Mouse (Mus musculus) heart, embryonic 14.5 days (tissue): ENCODE measurements around the gene Top3b. TPM values are rescaled to one million over a fixed set of nuclear protein-coding genes. Genes with fewer than 3 reads are reported as not detected.

Experiments used
- ATAC-seq: fragments of 200-750 bp; cut with Nextera tagmentation; 2 replicates; pipeline ENCODE4 v1.8.0; 2017; ENCODE audit warnings: low read depth, moderate TSS enrichment; ENCODE audit not compliant: insufficient number of reproducible peaks, insufficient read depth, low FRiP score
- H3K27ac ChIP-seq, 2 experiments: fragments of 200-500 bp in 1 of 2; fragments of 300-500 bp in 1 of 2; sonication (generic) in 1 of 2; replicated peaks in 1 of 2; 2 replicates each; pipeline ENCODE4 v1.5.1; 2012 to 2014; ENCODE audit warnings: low read depth in 2 of 2, low read length in 2 of 2, control low read depth in 1 of 2, mild to moderate bottlenecking in 1 of 2, mixed read lengths in 1 of 2; ENCODE audit not compliant: control insufficient read depth in 1 of 2, insufficient read depth in 1 of 2
- H3K27me3 ChIP-seq: fragments of 300-500 bp; sonication (generic); 2 replicates; pipeline ENCODE4 v1.6.1; 2014; ENCODE audit warnings: mild to moderate bottlenecking, low read length, control low read depth; ENCODE audit not compliant: control insufficient read depth, insufficient read depth
- H3K36me3 ChIP-seq: fragments of 300-500 bp; sonication (generic); 2 replicates; pipeline ENCODE4 v1.6.1; 2014; ENCODE audit warnings: mild to moderate bottlenecking, control low read depth, low read length, mixed read lengths; ENCODE audit not compliant: control insufficient read depth, insufficient read depth
- H3K4me1 ChIP-seq, 2 experiments: fragments of 200-500 bp in 1 of 2; fragments of 300-500 bp in 1 of 2; sonication (generic) in 1 of 2; 2 replicates each; pipeline ENCODE4 v1.6.1; 2012 to 2014; ENCODE audit warnings: low read length in 2 of 2, control low read depth in 1 of 2, mixed read lengths in 1 of 2; ENCODE audit not compliant: control insufficient read depth in 2 of 2, insufficient read depth in 2 of 2
- H3K4me2 ChIP-seq: fragments of 300-500 bp; sonication (generic); 2 replicates; pipeline ENCODE4 v1.6.1; 2014; ENCODE audit warnings: mild to moderate bottlenecking, low read length
- H3K4me3 ChIP-seq, 2 experiments: fragments of 200-500 bp in 1 of 2; fragments of 300-500 bp in 1 of 2; sonication (generic) in 1 of 2; 2 replicates each; pipeline ENCODE4 v1.5.1; 2012 to 2014; ENCODE audit warnings: low read length in 2 of 2, mild to moderate bottlenecking in 2 of 2, control low read depth in 1 of 2, low read depth in 1 of 2, moderate library complexity in 1 of 2; ENCODE audit not compliant: control insufficient read depth in 1 of 2, insufficient read depth in 1 of 2
- H3K9ac ChIP-seq: fragments of 300-500 bp; sonication (generic); 2 replicates; pipeline ENCODE4 v1.6.1; 2014; ENCODE audit warnings: mild to moderate bottlenecking, low read length
- H3K9me3 ChIP-seq: fragments of 300-500 bp; sonication (generic); 2 replicates; pipeline ENCODE4 v1.6.1; 2016; ENCODE audit warnings: low read length, control low read depth; ENCODE audit not compliant: control insufficient read depth
- WGBS: fragments of 180-500 bp; shearing (Covaris S2); extraction: QIAGEN DNeasy Blood & Tissue Kit; methylation state at CpG from one replicate; pipeline ENCODE4 v1.1.7; 2014; 5-methylcytosine and 5-hydroxymethylcytosine counted together
- polyA plus RNA-seq: library from polyadenylated mRNA; unstranded; fragments of >200 nt; fragmentation: Nextera tagmentation; extraction: Ambion mirVana; gene quantifications from 2 replicates; pipeline ENCODE4 v1.2.1, GENCODE M21; 2014

Gene Top3b
- 47.5 and 51.3 TPM in 2 replicates for polyA plus RNA-seq

DNA sequence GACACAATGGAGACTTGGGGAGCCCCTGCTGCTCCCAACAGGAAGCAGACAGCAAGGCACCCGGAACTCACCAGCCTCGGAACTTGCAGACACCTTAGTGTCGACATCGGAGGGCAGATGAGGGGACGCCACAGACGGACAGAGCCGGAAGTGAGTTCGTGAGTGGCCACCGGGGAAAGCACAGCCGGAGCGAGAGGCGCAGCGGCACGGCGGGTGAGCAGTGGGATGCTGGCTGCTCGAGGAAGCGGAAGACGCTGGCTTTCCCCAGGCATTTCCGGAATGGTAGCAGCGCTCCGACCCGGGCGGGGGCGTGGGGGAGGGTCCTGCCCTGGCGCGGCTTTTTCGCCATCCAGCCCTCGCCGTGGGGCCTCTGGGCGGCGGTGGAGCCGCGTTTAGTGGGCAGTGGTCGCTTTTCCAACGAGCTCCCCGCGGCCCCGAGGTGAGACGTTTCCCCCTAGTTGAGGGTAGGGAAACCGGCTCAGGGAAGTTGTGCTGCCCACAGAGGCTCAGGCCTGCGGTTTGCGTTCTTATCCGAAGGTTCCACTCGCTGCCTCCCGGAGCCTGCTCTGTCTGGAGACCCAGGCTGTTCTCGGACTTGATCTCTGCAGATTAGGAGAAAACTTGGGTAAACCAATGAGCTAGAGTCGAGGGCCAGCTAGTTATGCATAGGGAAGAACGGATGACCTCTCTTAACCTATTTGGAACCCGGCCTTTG, at the start of gene Top3b, which contains the start of gene Vpreb1:
Gene Top3b, plus strand, starts transcription at position 120 of the 715 bp plus-strand sequence.
Gene Vpreb1, minus strand, starts transcription at position 227 of the 715 bp plus-strand sequence.
- H3K9me3 ChIP-seq, result no peaks in the 10 kb centered on the region
- peak within 1 kb of the TSS; percentile 75 to 100 for H3K4me3 ChIP-seq
- peaks cover 0 to 13% of the 10 kb centered on the region in 2 experiments; a peak in 3 of 4 replicates for H3K4me1 ChIP-seq
- no peaks in the 10 kb centered on the region for H3K27me3 ChIP-seq
- ATAC-seq, result peak; percentile 95
- peaks cover 10% of the 10 kb centered on the region for H3K36me3 ChIP-seq
- H3K9ac ChIP-seq, result peak within 1 kb of the TSS; percentile 85
- H3K27ac ChIP-seq, result peak within 1 kb of the TSS; percentile 96 to 99
- WGBS, result under 1% methylated on average over 49 of the region's 49 CpGs
- peak within 1 kb of the TSS; percentile 81 for H3K4me2 ChIP-seq

- H3K9ac ChIP-seq, result no peak overlapping the region
- peaks cover 5% of the 10 kb centered on the region in 2 experiments; a peak in 3 of 4 replicates for H3K4me1 ChIP-seq
- H3K36me3 ChIP-seq, result no peaks in the 10 kb centered on the region
- WGBS, result 49% methylated on average over 5 of the region's 5 CpGs
- ATAC-seq, result no peak
- H3K9me3 ChIP-seq, result no peaks in the 10 kb centered on the region
- no peaks in the 10 kb centered on the region for H3K27me3 ChIP-seq
- no peak overlapping the region for H3K4me2 ChIP-seq
- H3K4me3 ChIP-seq, result no peak overlapping the region
- H3K27ac ChIP-seq, result no peak overlapping the region
These were observed 45.1 kb upstream of the Top3b start for GRCm38 (mm10) chr16:16825476-16825875.

DNA sequence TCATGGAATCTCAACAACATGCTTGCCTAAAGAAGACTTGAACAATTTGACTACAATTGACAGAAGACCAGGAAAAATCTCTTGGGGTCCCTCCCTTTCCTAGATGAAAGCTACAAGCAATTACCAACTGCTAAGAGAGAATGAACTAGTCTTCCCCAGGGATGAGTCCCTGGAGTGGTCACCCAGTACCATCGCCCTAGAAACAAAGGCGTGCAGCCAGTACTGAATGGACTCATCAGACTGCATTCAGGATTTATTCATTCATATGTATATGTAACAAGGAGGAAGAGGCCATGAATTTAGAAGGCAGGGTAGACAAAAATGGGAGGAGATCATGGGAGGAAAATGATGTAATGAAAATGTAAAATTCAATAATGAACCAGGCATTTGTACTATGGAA, 44.3 kb upstream of the Top3b start:
- WGBS, result 89% methylated on average over 2 of the region's 2 CpGs
- no peak for ATAC-seq
- no peak overlapping the region for H3K27ac ChIP-seq
- H3K4me1 ChIP-seq, result peaks cover 5% of the 10 kb centered on the region in 2 experiments; a peak in 3 of 4 replicates
- H3K36me3 ChIP-seq, result no peaks in the 10 kb centered on the region
- H3K4me3 ChIP-seq, result no peak overlapping the region
- H3K9ac ChIP-seq, result no peak overlapping the region
- H3K9me3 ChIP-seq, result no peaks in the 10 kb centered on the region
- no peak overlapping the region for H3K4me2 ChIP-seq
- no peaks in the 10 kb centered on the region for H3K27me3 ChIP-seq

DNA sequence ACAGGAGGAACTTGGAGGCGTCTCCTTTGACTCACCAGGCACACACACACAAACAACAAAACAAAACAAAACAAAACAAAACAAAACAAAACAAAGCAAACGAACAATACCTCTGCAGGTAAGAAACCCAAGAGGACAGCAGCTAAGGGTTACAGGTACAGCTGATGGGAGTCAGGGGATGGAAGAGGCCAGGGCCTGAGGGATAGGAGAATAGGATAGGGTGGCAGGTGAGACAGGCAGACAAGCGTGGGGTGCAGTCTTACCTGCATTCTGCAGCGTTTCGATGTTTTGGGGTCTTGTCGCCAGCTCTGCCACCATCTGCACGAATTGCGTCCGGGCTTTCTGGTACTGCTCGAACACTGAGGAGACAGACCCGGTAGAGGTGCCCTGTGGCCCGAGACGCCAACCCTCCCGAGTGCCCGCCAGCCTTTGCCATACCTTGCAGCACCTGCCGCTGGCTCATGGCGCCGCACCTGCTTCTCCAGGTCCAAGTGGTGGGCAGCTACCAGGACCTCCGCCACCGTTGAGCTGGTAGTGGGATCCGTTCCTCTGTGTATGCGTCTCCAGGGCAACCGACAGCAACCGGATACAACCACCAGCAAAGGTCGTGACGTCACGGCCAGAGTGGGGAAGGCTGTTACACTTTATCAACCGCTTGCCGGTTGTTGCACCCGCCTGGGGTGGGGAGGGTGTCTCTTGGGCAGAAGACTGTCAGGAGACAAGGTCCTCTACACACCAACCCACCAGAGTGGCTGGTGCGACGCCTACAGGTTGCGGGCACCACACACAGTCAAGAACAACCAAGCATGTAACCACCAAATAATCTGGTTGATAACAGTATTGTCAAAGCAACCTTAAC, 41.5 kb upstream of the Top3b start, which contains the start of gene Spag6l:
Gene Spag6l, minus strand, starts transcription at position 700 of the 859 bp plus-strand sequence.
- H3K27ac ChIP-seq, result no peak within 1 kb of the TSS
- H3K36me3 ChIP-seq, result no peaks in the 10 kb centered on the region
- peaks cover 5% of the 10 kb centered on the region in 2 experiments; a peak in 3 of 4 replicates for H3K4me1 ChIP-seq
- H3K27me3 ChIP-seq, result no peaks in the 10 kb centered on the region
- no peaks in the 10 kb centered on the region for H3K9me3 ChIP-seq
- ATAC-seq, result peak; percentile 47; the same call in 1 of the 2 replicates
- WGBS, result 10% methylated on average over 33 of the region's 33 CpGs
- H3K4me3 ChIP-seq, result peak within 1 kb of the TSS; percentile 45 to 49
- H3K9ac ChIP-seq, result peak within 1 kb of the TSS; percentile 50
- H3K4me2 ChIP-seq, result peak within 1 kb of the TSS; percentile 91

DNA sequence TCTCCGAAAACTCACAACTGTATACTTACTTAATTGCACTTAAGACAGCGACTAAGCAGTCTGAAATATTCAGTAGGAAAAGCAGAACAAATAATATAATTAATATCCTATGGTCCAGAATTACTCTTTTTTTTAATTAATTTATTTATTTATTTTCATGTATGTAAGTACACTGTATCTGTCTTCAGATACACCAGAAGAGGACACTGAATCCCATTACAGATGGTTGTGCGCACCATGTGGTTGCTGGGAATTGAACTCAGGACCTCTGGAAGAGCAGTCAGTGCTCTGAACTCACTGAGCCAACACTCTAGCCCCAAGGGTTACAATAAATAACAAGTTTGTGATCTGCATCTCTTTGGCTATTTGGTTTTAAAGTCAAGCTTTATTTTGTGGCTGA, 40.9 kb upstream of the Top3b start:
- H3K4me1 ChIP-seq, result peaks cover 5% of the 10 kb centered on the region in 2 experiments; a peak in 3 of 4 replicates
- H3K27ac ChIP-seq, result no peak overlapping the region
- 85% methylated on average over 3 of the region's 3 CpGs for WGBS
- no peak for ATAC-seq
- H3K9me3 ChIP-seq, result no peaks in the 10 kb centered on the region
- no peaks in the 10 kb centered on the region for H3K36me3 ChIP-seq
- H3K27me3 ChIP-seq, result no peaks in the 10 kb centered on the region
- H3K9ac ChIP-seq, result no peak overlapping the region
- no peak overlapping the region for H3K4me3 ChIP-seq
- H3K4me2 ChIP-seq, result peak overlapping the region; percentile 91

DNA sequence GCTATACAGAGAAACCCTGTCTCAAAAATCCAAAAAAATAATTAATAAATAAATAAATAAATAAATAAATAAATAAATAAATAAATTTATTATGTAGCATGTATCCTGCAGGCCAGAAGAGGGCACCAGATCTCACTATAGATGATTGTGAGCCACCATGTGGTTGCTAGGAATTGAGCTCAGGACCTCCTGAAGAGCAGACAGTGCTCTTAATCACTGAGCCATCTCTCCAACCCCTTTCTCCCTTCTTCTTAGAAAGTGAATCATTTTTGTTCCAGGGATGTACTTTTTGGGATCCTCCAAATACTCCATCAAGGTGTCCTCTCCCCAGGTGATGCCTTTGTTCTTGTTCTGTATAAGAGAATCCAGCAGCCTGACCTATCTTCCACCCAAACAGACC, 21.3 kb upstream of the Top3b start:
- no peak overlapping the region for H3K27ac ChIP-seq
- H3K9me3 ChIP-seq, result no peaks in the 10 kb centered on the region
- H3K4me2 ChIP-seq, result no peak overlapping the region
- no peak overlapping the region for H3K9ac ChIP-seq
- H3K36me3 ChIP-seq, result no peaks in the 10 kb centered on the region
- H3K4me3 ChIP-seq, result no peak overlapping the region
- no peaks in the 10 kb centered on the region for H3K4me1 ChIP-seq
- no peaks in the 10 kb centered on the region for H3K27me3 ChIP-seq
- no peak for ATAC-seq

DNA sequence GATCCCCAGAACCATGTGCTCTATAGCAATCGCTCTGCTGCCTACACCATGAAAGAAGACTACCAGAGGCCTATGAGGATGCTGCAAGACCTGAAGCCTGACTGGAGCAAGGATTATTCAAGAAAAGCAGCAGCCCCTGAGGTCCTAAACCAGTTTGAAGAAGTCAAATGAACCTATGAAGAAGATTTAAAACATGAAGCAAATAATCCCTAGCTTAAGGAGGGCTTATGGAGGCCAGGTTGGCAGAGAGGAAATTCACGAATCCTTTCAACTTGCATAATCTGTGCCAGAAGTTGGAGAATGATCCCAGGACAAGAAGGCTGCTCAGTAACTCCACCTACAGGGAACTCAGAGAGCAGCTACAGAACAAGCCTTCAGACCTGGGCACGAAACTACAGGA, 18.1 kb upstream of the Top3b start:
- WGBS, result 86% methylated on average over 3 of the region's 3 CpGs
- Histone ChIP-seq H3K4me3 (no peak overlapping the region), H3K36me3 (no peaks in the 10 kb centered on the region), H3K9ac (no peak overlapping the region), H3K9me3 (no peaks in the 10 kb centered on the region), H3K27ac (no peak overlapping the region), H3K27me3 (no peaks in the 10 kb centered on the region), H3K4me1 (no peaks in the 10 kb centered on the region), H3K4me2 (no peak overlapping the region)
- ATAC-seq, result no peak
